Mouse (Mus musculus) kidney, adult 2 months (tissue): ENCODE data around the gene Slc25a34.

Experiments used
- CTCF ChIP-seq: fragments of 200-500 bp; conservative IDR thresholded peaks from 2 replicates; pipeline ENCODE4 v1.5.1; 2011; ENCODE audit warnings: low read depth, mild to moderate bottlenecking, control low read depth, low read length, moderate library complexity, mixed read lengths; ENCODE audit not compliant: insufficient read depth, insufficient read length
- POLR2A ChIP-seq: fragments of 200-500 bp; IDR thresholded peaks from one replicate; pipeline ENCODE4 v1.6.1; 2011; ENCODE audit warnings: low read depth, low read length, control low read depth

DNA sequence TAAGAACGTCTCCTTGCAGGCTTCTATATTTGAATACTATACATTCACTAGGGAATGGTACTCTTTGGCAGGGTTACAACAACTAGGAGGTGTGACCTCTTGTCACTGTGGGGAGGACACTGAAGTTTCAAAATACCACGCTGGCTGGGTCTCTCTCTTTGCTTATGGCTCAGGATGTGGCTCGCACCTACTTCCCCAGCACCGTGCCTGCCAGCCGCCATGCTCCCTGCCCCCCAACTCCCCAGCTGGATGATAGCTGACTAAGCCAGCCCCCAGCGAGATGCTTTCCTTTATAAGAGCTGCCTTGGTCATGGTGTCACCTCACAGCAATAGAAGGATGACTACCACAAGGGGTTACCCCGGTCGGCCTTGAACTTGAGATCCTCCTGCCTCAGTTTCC, 29.4 kb upstream of the Slc25a34 start:
- TF ChIP-seq CTCF (no peak), POLR2A (no peak)
